Mouse (Mus musculus): ENCODE measurements around the gene Il4ra.

- no peak for TF ChIP-seq FOSL1 (IDR thresholded peaks at IDR 0.05; ENCODE audit: insufficient read depth, low read length, poor library complexity, severe bottlenecking)
- TF ChIP-seq CEBPB (IDR thresholded peaks at IDR 0.05; ENCODE audit: low read depth): no peak
- TF ChIP-seq MYOG (IDR thresholded peaks at IDR 0.05; ENCODE audit: control insufficient read depth, extremely low read depth, insufficient read length): no peak
- TF ChIP-seq USF1 (IDR thresholded peaks at IDR 0.05; ENCODE audit: low read depth): no peak
- TF ChIP-seq CTCF (IDR thresholded peaks at IDR 0.05; ENCODE audit: control insufficient read depth, insufficient read depth, insufficient read length): no peak
These were observed 1.1 kb downstream of the Il4ra start for GRCm38 (mm10) chr7:125552851-125553555.
